Mouse (Mus musculus) liver, embryonic 14.5 days (tissue): ENCODE measurements at regions not wholly inside any gene's neighbourhood (a gene's known extent, or its start where the extent isn't known, plus 50 kb on each side); places are given as distances from the start of the nearest gene placed in this dataset.

ENCODE experiments used
- CTCF ChIP-seq: IDR thresholded peaks from 2 replicates; pipeline ENCODE4 v1.5.1; 2016; ENCODE audit warnings: antibody characterized with exemption, low read depth, control low read depth
- EP300 ChIP-seq: IDR thresholded peaks from 2 replicates; pipeline ENCODE4 v1.6.1; 2016; ENCODE audit warnings: antibody characterized with exemption, low read depth

DNA sequence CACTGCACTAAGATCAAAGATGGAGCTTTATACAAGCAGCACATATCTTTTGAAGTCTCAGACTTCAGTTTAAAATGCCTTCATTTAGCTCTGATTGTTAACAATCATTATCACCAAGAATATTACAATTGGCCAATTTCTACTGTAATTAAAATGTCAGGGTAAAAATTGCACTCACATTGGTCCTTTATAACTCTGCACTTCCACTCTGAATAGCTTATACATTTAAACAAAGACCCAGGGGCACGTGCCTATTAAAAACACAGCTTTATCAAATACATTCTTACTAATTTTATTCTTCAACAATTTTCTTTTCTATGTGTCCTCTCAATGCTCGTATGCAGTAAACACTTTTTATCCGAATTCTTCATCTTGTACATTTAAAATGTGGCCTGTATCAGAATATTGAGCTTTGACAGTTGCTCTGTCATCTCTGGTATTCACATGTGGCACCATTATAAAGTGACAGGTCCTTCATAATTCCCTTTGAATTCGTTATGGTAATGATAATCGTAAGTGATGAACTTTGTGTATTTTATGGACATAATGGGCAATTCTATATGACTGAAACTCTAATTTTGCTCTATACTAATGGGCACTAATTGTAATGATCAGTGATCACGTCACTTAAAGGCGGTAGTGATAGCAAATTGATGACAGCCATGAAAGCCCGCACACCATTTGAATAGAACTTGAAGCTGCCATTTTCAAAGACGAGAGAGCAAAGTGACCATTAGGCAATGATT lies 486.4 kb upstream of the Pbx1 start:
- TF ChIP-seq CTCF (no peak), EP300 (no peak)
